ENCODE assay signal across 8 mouse cellular contexts in genomic region chr17:71311340-71312171, GRCm38 (mm10). TPM values are rescaled to one million over a fixed set of nuclear protein-coding genes. Genes with fewer than 3 reads are reported as not detected.
DNase-seq lines count a peak whose midpoint lies in the region; ATAC-seq and TF ChIP-seq lines count a peak whose summit lies in the region.

Gene Emilin2 (minus strand): TSS chr17:71311978.

- H3K4me1 ChIP-seq in embryonic facial prominence, embryonic 14.5 days (ENCODE audit: control insufficient read depth, insufficient read depth, low read length), result peaks cover 8% of the 10 kb centered on the region; the same call in 1 of the 2 replicates

- no peaks in the 10 kb centered on the region for H3K79me2 ChIP-seq in myocyte (ENCODE audit: control insufficient read depth, insufficient read depth)

- H3K4me3 ChIP-seq in embryonic facial prominence, embryonic 14.5 days (ENCODE audit: low read depth, low read length), result peak within 1 kb of the TSS; percentile 62
- H3K4me3 ChIP-seq in myocyte, result peak within 1 kb of the TSS; percentile 19

- H3ac ChIP-seq in myocyte (ENCODE audit: control insufficient read depth, insufficient read length), result no peak within 1 kb of the TSS

- H3K9me3 ChIP-seq in embryonic facial prominence, embryonic 14.5 days (ENCODE audit: control insufficient read depth, low read length), result no peaks in the 10 kb centered on the region

- 7% methylated on average over 20 of the region's 20 CpGs for WGBS in embryonic facial prominence, embryonic 14.5 days

- intact Hi-C loops in heart, postnatal 10 days (cut with DNase I), result loop anchor here (2.0 kb wide), 2 partner anchors 25 to 57 kb away; no protein-coding TSS in a partner anchor

- DNase-seq in 416B (ENCODE audit: low read depth) (peak; percentile 82), ES-CJ7 (ENCODE audit: low read depth, low spot score) (peak; percentile 58), liver (peak; percentile 71)
- peak; percentile 21 for DNase-seq in embryonic facial prominence, embryonic 14.5 days (ENCODE audit: low spot score)
- peak; percentile 58 to 82 for DNase-seq in heart, postnatal 10 days
- no peak for DNase-seq in frontal cortex, postnatal 36 days (ENCODE audit: low spot score in 2 of 2)
- DNase-seq in right cerebral cortex, postnatal 4 days, result no peak

- H3K9ac ChIP-seq in embryonic facial prominence, embryonic 14.5 days (ENCODE audit: low read depth, low read length), result peak within 1 kb of the TSS; percentile 76

- no peak for TF ChIP-seq POLR2A in myocyte (IDR thresholded peaks at IDR 0.05; ENCODE audit: insufficient read length, low read depth)

- H3K27me3 ChIP-seq in embryonic facial prominence, embryonic 14.5 days (replicated peaks; ENCODE audit: control insufficient read depth, insufficient read depth, low read length), result peaks cover 12% of the 10 kb centered on the region
- H3K27me3 ChIP-seq in myocyte (ENCODE audit: control insufficient read depth, insufficient read depth, insufficient read length), result no peaks in the 10 kb centered on the region

- H3K4me2 ChIP-seq in embryonic facial prominence, embryonic 14.5 days (ENCODE audit: low read depth, low read length), result peak within 1 kb of the TSS; percentile 96
- H3K4me2 ChIP-seq in myocyte (ENCODE audit: low read depth), result peak within 1 kb of the TSS; percentile 79

- H3K27ac ChIP-seq in embryonic facial prominence, embryonic 14.5 days (replicated peaks; ENCODE audit: low read depth, low read length), result peak within 1 kb of the TSS; percentile 79

- no peak for ATAC-seq in embryonic facial prominence, embryonic 14.5 days (ENCODE audit: low read depth)

- H3K36me3 ChIP-seq in embryonic facial prominence, embryonic 14.5 days (ENCODE audit: control insufficient read depth, insufficient read depth, low read length), result no peaks in the 10 kb centered on the region
- no peaks in the 10 kb centered on the region for H3K36me3 ChIP-seq in myocyte (ENCODE audit: control insufficient read depth, insufficient read depth)

TF ChIP-seq in myocyte, 11 proteins besides CTCF, POLR2A, EP300 and RAD21:
- TF ChIP-seq POLR2AphosphoS2 (IDR thresholded peaks at IDR 0.05; ENCODE audit: insufficient read length, low read depth) (no peak), SRF (IDR thresholded peaks at IDR 0.05; ENCODE audit: control insufficient read depth, insufficient read length, low read depth) (no peak), TCF3 (IDR thresholded peaks at IDR 0.05; ENCODE audit: insufficient read length, low read depth) (no peak), MYOG (IDR thresholded peaks at IDR 0.05; ENCODE audit: control insufficient read depth in 1 of 3, insufficient read depth in 1 of 3, insufficient read length in 2 of 3, low read depth in 2 of 3) (no peak)

RNA-seq across cellular contexts. Expression of gene Emilin2, which starts in this region (rescaled TPM):
- 23.1 and 24.5 TPM in 2 replicates for polyA plus RNA-seq in embryonic facial prominence, embryonic 14.5 days (2014; fragmentation: Nextera tagmentation; extraction: Ambion mirVana)
- 100 to 1,000 TPM; 185 to 196 TPM for total RNA-seq in heart, postnatal 10 days (2021)
- polyA plus RNA-seq in myocyte (2012; fragmentation: generic; extraction: Trizol), result 3.2 TPM

Comparison
In these comparisons a context has a peak if more than half of its experiments do, and no peak if none do; other contexts are left out.
1. DNase-seq: peak in 416B (single experiment), ES-CJ7 (single experiment), embryonic facial prominence, embryonic 14.5 days (single experiment), heart, postnatal 10 days (2 of 2) and liver (single experiment); none in frontal cortex, postnatal 36 days (0 of 2) and right cerebral cortex, postnatal 4 days (single experiment).